Mouse (Mus musculus) adipose tissue, adult 10 weeks (tissue): ENCODE measurements around the gene Fkbp11. TPM values are rescaled to one million over a fixed set of nuclear protein-coding genes. Genes with fewer than 3 reads are reported as not detected.

Experiments used
- polyA plus RNA-seq: library from polyadenylated mRNA; stranded (reverse); fragments of 350-450 nt; fragmentation: Illumina TruSeq; extraction: RNeasy Lipid Tissue Mini Kit (QIAGEN cat#74804); gene quantifications from one replicate; pipeline ENCODE4 v1.2.3, GENCODE M21; 2014; ENCODE audit warnings: low read depth, low replicate concordance

Gene Fkbp11
- polyA plus RNA-seq = 41.6 TPM

GRCm38 (mm10) chr15:98727443-98728321 is at the start of gene Fkbp11:
TSS of gene Fkbp11 (minus strand) at chr15:98728198.

DNA sequence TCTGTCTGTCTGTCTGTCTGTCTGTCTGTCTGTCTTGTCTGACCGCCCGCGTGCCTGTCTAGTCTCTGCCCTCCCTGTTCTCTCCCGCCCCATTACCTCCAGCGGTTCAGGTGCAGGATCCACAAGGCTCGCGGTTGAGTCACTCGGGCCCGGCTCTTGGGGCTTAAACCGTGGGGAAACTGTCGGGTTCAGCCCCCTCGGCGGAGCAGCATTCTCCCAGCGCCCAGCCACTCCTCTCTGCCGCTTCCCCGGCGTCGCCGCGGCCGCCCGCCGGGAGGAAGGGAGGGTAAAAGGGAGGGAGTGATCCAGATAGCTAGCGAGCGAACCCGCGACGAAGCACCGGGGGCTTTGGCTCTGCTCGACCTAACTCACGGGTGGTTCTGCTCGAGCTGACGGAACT is 49.8 kb upstream of the Fkbp11 start, which contains the start of gene Wnt10b:
Wnt10b (minus strand) TSS at position 389 of the 400 bp plus-strand sequence.

DNA sequence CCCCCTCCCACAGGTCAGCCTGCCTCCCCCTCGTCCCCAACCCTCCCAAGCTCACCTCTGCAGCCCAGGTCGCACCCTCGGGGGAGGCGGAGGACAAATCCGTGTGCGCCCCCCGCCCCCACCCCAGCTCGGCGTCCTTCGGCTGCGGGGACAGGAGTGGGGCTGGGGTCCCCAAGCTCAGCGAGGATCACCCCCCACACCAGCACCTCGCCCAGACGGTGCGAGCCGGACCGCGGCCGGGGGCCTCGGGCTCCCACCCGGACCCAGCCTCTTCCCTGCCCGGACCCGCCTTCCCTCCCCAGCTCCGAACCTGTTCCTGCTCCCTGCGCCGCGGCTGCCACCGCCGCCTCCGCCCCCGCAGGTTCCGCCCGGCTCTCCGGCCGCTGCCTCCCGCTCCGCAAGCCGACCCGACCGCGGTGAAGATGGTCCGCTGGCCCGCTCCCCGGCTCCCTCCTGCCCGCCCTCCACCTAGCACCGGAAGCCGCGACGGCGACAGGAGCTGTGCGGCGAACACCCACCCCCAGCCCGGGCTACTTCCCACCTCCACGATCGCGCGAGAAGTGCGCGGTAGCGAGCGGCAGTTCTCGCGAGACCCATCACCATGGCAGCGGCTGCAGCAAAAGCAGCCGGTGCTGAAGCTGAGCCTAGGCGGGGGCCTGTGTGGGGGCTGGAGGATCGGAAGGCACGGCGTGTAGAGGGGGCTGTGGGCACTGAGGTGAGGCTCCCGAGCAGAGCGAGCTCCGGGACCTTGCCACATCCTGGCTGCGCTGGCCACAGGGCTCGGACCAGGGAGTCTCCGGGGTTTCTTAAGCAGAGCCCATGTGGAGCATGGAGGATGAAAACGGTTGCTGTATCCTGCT is 34.9 kb upstream of the Fkbp11 start, which contains the start of gene Arf3:
Arf3 (minus strand) TSS at position 545 of the 860 bp plus-strand sequence.

DNA sequence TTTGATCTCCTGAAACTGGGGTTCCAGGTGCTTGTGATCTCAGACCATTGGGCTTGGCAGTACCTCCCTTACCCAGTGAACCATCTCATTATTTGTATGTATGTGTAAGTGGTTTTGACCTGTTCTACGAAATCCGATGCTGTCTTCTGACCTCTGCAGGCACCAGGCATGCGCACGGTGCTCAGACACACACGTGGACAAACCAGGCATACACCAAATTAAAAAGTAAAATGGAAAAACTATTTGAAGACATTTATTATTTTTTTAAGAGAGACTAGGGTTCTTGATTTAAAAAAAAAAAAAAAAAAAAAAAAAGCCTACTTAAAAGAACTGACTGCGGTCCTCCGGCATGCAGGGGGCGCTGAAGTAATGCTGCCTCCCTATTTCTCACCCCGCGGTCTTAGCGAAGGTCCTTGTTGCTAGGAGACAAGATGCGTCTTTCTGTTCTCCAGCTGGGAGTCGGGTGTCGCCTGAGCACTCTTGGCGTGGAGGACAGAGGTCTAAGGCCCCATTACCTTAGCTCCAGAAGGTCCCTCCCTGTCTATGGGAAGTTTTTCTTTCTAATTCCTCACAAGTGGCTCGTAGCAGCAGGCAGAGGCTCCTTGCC is 20.1 kb downstream of the Fkbp11 start, which contains the start of gene Ccdc65:
Ccdc65 (plus strand) TSS at position 442 of the 607 bp plus-strand sequence.

GRCm38 (mm10) chr15:98676940-98677728 is 50.9 kb downstream of the Fkbp11 start, which contains the start of gene Rnd1:
TSS of gene Rnd1 (minus strand) at chr15:98677461.

Other genes starting within 250 kb of the Fkbp11 start
- gene Lalba, start 245.5 kb downstream of the Fkbp11 start, polyA plus RNA-seq = not detected
- not detected for gene Olfr279, start 235.8 kb downstream of the Fkbp11 start, polyA plus RNA-seq
- 45.0 TPM for gene Kansl2, start 193.9 kb downstream of the Fkbp11 start, polyA plus RNA-seq
- gene Ccnt1, start 157.3 kb downstream of the Fkbp11 start, polyA plus RNA-seq = 22.9 TPM
- 1.9 TPM for gene 4930415O20Rik, start 157.2 kb downstream of the Fkbp11 start, polyA plus RNA-seq
- 87.3 TPM for gene Adcy6, start 118.1 kb downstream of the Fkbp11 start, polyA plus RNA-seq
- gene Cacnb3, start 97.4 kb downstream of the Fkbp11 start, polyA plus RNA-seq = 7.3 TPM
- gene Ddx23, start 65.3 kb downstream of the Fkbp11 start, polyA plus RNA-seq = 45.2 TPM
- 1.3 TPM for gene Rnd1, start 50.7 kb downstream of the Fkbp11 start, polyA plus RNA-seq
- gene Ccdc65, start 20.0 kb downstream of the Fkbp11 start, polyA plus RNA-seq = 5.6 TPM
- gene Arf3, start 35.0 kb upstream of the Fkbp11 start, polyA plus RNA-seq = 114 TPM
- 2.8 TPM for gene Wnt10b, start 50.0 kb upstream of the Fkbp11 start, polyA plus RNA-seq
- gene Wnt1, start 61.7 kb upstream of the Fkbp11 start, polyA plus RNA-seq = not detected
- gene Ddn, start 81.3 kb upstream of the Fkbp11 start, polyA plus RNA-seq = not detected
- gene Prkag1, start 103.3 kb upstream of the Fkbp11 start, polyA plus RNA-seq = 73.1 TPM
- 33.8 TPM for gene Kmt2d, start 143.0 kb upstream of the Fkbp11 start, polyA plus RNA-seq
- 4.4 TPM for gene Rhebl1, start 166.3 kb upstream of the Fkbp11 start, polyA plus RNA-seq
- 0.97 TPM for gene Dhh, start 170.3 kb upstream of the Fkbp11 start, polyA plus RNA-seq
- 22.8 TPM for gene Lmbr1l, start 190.0 kb upstream of the Fkbp11 start, polyA plus RNA-seq
- gene Tuba1b, start 206.4 kb upstream of the Fkbp11 start, polyA plus RNA-seq = 537 TPM
- not detected for gene Gm49450, start 225.4 kb upstream of the Fkbp11 start, polyA plus RNA-seq
- gene Tuba1a, start 225.5 kb upstream of the Fkbp11 start, polyA plus RNA-seq = 299 TPM